Mouse (Mus musculus) kidney, postnatal 25 days (tissue): ENCODE measurements around the gene Cdkn1b.

Experiments
- DNase-seq, 2 experiments: peaks; one replicate each; pipeline ENCODE4 v3.0.0; 2021; ENCODE audit warnings: mixed read lengths in 2 of 2

The Cdkn1b gene

DNA sequence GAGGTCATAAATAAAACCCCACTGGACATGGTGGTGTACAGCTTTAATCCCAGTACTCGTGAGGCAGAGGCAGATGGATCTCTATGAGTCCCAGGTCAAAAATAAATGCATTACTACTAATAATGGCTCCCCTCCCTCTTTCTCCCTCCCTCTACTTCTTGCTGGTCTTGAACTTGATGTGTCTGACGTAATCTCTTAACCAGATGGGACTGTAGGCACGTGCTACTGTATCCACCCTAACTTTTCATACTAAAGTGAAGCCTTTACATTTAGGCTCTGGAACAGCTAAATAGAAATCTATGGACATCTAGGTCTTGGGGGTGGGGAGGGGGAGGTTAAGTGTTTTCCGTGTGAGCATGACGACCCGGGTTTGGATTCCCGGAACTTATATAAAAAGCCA, 10.2 kb downstream of the Cdkn1b start:
- DNase-seq = no peak

DNA sequence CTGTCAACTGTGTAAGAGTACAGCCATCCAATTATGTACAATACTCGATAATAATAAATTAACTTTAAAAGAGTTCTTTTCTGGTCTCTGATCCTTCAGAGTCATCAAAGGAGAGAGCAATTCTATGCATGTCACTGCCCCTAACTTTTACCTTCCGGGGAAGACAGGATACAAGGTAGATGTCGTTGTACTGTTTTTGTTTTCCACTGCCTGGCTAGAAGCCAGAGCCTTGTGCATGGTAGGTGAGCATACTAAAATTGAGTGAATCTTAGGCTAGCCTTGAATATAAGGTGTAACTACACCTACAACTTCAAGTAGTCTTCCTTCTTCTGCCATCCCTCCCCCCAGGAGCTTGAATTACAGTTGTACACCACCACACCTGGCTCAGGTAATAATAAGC, 10.9 kb downstream of the Cdkn1b start:
- DNase-seq = no peak

DNA sequence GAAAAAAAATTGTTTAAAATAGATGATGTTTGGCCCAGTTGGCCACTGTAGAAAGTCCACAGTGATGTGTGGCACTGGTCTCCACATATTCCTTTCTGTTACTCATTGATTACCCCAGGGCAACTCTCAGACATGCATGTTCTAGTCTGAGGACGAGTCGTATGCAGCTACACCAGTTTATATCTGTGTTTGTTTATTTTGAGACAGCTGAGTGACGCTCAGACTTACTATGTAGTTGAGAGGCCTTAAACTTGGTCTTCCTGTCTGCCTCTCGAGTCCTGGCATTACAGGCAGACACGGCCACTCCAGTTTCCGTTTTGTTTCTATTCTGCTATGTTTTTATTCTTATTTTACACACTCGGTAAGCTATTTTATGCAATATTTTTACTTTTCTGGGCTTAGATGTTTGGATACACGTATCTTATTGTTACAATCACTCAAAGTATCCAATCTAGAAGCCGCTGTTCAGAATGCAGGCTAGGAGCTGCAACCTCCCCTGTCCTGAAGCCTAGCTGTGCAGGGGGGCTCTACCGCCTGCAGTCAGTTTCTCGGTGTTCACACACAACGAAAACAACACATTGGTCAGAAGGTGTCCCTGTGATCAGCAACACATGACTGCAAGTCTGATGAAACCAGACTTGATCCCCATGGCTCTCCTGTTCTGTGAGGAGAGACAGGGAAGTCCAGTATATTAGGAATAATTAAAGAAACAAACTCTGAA, 12.4 kb downstream of the Cdkn1b start:
- no peak for DNase-seq

DNA sequence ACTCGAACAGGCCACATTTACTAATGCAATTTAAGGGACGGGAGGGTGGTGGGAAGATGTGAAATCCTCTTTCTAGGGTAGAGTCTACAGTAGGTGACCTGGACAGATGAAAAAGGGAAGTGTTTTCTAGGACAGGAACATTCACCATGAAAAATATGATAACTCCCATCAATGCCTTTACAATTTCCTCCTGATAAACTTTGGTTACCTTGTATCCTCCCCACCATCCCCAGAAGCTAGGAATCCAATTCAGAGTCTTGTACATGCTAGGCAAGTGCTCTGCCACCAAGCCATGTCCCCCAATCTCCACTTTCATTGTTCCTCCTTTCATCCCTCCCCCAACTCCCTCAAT, 13.0 kb downstream of the Cdkn1b start:
- DNase-seq = no peak

DNA sequence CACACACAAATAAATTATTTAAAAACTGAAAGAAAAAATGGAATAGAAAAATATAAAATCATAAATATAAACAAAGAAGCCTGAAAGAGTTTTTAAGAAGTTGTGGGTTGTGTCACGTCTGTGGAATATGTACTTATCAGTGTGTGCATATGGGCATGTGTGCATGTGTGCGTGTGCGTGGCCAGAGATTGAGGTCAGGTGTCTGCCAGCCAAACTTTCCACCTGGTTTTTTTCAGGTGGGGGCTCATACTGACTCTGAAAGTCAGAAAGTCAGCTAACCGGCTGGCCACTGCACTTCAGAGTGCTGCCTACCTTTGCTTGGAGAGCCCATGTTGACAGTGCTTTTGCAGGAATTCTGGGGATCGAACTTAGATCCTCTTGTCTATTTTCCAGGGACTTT, 14.1 kb downstream of the Cdkn1b start:
- peak in 1 of 2 experiments; percentile 2 for DNase-seq

DNA sequence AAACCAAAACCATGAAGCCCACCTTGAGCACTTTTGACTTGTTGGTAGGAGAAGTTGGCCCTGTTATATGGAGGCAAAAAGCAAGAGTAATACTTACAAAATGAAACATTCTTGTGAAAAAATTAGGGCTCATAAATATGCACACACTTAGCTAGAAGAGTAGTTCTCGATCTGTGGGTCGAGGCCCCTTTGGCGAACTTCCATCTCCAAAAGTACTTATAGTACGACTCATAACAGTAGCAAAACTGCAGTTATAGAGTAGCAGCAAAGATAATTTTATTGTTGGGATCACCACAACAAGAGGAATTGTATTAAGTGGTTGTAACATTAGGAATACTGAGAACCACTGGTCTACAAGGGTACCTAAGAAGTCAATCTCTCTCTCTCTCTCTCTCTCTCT, 19.6 kb downstream of the Cdkn1b start:
- DNase-seq = no peak

DNA sequence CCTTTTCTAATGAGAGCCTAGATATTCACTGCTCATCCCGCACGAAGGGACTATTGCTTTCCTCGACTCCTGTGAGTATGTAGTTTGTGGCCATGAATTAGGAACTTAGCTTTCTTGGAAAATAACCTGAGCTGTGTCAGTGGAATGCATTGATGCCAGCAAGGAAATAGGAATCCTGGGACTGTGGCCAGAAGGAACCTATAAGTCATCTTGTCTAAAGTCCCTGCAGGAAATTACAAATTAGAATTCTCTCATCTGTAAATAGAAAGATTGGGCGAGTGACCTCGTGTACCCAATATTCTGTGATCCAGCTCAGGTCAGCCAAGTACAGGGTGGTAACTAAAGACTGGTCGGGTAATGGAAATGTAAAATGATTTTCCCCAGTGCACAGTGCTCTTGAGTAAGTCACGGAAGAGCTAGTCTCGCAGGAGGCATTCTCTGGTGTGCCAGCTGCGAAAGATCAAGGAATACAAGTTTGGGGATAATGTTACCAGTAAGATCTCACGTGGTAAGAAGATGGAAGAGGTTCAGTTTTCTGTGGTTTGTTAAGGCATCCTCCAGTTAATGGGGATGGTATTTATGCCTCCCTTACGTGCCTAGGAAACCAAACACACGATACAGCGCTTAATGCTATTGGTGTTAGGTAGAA, 23.7 kb downstream of the Cdkn1b start:
- peak in 1 of 2 experiments; percentile 63 for DNase-seq

DNA sequence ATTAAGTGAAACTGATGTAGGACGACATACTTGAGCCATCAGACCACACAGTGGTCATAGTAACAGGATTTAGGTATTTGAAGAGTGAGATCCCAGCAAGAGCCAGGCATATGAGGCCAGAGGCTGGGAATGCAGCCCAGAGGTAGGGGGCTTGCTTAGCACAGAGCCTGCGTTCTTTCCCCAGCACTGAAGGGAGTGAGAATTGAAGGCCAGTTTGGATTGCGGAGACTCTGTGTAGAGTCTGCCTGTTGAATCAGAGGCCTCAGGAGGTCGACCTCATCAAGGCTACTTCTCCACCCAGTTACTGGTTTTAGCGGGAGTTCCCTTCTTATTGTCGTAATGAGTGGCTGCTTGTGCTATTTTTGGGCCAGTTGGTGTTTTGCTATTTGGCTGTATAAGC, 25.9 kb downstream of the Cdkn1b start:
- no peak for DNase-seq

DNA sequence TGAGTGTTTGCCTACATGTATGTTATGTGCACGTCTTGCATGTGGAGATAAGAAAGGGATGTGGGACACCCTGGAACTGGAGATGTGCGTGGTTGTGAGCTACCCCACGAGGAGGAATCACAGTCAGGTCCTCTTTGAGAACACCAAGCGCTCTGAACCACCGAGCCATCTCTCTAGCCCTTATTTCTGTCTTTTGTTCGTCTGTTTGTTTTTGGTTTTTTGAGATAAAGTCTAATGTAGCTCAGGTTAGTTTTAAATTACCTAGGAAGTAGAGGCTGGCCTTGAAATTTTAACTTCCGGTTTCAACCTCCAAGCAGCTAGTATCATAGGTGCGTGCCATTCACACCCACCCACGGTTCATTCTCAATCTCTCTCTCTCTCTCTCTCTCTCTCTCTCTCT, 26.7 kb downstream of the Cdkn1b start:
- no peak for DNase-seq

DNA sequence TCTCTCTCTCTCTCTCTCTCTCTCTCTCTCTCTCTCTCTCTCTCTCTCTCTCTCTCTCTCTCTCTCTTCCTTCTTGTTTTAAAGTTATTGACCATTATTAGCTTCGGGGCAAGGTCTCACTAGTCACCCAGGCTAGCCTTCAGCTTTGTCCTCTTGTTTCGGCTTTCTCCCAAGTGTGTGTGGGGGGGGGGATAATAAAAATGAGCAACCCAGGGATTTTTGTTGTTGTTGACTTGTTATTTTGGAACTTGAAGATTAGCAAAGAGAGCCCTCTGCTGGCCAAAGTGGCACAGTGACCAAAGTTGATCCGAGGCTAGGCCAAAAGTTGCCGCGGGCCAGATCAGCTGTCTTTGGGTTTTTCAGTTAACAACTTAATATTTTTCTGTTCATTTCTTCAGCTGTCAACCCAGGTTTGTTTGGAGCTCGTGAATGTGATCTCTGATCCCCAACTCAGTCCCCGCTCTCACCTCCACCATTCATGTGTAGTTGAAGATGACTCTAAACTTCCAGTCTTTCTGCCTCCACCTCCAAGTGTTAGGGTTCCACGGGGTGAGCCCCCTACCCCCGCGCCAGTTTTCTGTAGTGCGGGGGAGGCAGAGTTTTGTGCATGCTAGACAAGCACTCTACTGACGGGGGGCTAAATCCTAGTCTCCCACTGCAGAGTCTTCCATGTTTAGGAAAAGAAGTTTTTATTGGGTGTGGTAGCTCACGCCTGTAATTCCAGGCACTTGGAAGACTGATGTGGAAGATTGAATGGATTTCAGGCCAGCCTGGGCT, 27.3 kb downstream of the Cdkn1b start:
- peak; percentile 82 to 87 for DNase-seq

DNA sequence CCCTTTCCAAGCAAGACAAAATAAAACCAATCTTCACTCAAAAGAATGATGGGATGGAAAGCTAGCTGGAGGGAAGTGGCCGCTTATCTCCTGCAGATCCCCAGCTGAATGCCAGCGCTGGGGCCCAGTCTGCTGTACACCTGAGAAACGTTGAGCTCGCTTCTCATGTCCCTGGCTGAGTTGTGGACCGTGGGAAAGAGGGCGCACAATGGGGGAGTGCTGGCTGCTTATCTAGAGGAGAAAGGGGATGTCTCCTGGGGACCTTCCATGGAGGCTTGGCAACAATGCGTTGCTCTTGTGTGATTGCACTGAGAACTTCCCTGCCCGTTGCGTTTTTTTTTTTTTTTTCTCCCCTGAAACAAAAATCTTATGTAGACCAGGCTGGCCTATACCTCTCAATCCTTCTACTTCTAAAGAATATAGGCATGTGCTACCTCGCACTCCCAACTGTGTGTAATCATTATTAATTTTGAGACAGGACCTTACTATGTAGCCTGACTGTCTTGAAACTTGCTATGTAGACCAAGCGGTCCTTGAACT, 28.4 kb downstream of the Cdkn1b start:
- DNase-seq = no peak

DNA sequence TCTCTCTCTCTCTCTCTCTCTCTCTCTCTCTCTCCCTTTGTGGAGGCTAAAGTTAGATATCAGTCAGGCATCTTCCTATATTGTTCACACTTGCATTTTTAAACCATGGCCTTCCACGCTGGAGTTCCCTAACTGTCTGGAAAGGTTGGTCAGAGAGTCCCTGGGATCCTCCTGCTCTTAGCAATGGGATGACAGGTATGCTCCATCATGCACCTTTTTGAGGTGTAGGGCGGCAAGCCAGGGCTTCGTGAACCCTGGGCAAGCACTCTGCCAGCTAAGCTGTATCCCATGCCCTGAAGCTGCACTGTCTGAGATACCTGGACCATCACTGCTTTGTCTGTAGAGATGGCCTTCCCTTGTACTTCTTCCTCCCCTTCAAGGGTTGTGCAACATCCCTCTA, 29.0 kb downstream of the Cdkn1b start:
- no peak for DNase-seq

DNA sequence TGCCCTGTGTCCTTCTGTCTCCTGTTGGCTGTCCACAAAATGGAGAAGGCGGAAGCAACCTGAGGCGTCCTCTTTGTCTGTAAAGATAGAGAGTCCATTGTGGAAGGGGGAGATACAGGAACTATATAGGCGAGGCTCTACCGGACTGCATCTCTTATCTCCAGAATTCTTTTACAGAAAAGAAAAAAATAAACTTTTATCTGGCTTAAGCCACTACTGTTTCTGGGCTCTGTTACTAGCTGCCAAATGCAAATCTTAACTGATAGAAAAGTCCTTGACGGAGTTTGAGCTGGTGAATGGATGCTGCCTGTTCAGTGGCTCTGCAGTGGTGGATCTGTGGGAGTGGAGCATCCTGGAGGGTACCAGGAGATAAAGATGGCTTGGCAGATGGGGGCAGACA, 31.2 kb downstream of the Cdkn1b start:
- no peak for DNase-seq

DNA sequence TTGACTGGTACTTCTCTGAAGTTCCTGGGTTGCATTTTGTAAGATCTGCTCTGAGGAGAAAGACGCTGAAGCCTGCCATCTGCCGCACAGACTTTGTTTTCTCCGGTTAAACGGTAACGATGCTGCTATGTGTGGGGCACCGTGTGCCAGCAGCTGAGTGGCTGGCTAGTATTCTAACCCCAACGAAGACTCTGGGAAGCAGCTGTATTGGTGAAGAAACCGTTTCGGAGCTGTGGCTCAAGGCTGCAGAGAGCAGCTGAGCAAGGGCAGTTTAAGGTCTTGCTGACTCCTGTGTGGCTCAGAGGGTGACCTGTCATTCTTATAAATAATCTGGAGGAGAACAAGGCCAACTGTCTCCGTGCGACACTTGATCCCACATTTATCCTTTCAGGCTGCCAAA, 33.8 kb downstream of the Cdkn1b start:
- DNase-seq = peak; percentile 65 to 85

DNA sequence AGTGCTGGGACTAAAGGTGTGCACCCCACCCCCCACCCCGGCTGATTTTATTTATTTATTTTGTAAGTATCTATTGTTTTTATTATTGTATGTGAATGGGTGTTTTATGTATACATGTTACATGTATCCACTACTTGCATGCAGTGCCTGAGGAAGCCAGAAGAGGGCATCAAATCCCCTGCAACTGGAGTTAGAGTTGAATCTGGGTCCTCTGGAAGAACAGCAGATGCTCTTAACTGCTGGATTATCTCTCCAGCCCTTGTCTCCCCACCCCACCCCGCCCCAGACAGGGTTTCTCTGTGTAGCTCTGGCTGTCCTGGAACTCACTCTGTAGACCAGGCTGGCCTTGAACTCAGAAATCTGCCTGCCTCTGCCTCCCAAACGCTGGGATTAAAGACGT, 36.2 kb downstream of the Cdkn1b start:
- DNase-seq = peak in 1 of 2 experiments; percentile 40

DNA sequence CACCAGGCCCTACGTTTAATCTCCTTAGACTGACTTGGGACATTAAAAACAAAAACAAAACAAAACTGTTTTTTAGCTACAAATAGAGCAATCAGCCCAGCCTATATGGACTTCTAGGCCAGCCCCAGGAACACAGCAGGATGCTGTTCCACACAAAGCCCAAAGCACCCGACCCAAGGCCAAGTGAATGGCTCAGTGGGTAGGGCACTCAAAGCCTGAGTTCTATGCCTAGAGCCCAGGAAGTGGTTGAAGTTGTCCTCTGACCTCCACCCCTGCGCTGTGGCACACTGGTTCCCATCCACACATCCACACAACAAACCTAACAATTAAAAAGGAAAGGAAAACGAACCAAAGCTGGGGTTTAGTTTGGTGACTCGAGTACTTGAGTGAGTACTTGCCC, 41.1 kb downstream of the Cdkn1b start:
- no peak for DNase-seq

DNA sequence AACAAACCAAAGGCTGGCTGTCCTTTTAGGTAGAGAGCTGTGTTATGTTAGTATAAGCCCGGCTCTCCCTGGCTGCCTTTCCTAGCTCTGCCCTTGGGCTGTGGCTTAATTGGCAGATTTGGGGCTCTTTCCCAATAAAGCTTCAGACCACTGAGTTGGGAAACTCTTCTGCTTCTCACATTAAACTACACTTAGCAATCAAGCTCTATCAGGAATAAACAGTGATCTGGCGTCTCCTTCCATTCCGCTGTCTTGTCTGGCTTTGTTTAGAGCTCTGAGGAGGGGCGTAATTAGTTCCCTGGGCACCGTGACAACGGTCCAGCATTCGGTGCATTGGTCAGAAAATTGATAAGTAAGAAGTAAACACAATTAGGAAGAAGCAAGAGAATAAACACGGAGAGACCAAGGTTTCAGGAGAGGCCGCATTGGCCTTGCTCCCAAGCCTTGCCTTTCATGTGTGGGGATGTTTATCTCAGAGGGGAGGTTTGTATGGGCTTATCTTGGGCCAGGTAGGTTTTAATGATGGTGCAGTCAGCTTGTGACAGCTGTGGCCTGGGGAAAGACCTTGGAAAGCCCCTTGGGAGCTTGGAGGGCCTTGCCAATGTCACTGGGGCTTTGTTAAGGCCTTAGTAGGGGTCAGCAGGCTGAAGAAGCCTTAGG, 41.8 kb downstream of the Cdkn1b start:
- no peak for DNase-seq

DNA sequence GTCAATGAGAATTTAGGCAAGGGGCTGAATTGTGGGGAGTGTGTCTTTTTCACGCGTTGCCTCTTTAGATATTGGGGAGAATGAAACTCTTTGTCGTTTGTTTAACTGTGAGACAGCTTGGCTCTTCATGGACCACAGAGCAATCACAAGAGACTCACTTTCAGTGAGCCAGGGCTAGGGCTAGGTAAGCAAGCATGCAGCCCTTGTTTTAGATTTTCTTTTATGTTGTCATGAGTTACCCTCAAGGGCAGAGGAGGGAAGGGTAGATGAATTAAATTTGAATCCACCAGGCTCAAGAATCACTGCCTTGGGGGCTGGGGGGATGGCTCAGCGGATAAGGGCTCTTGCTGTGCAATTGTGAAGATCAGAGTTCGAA, 42.3 kb downstream of the Cdkn1b start:
- no peak for DNase-seq

DNA sequence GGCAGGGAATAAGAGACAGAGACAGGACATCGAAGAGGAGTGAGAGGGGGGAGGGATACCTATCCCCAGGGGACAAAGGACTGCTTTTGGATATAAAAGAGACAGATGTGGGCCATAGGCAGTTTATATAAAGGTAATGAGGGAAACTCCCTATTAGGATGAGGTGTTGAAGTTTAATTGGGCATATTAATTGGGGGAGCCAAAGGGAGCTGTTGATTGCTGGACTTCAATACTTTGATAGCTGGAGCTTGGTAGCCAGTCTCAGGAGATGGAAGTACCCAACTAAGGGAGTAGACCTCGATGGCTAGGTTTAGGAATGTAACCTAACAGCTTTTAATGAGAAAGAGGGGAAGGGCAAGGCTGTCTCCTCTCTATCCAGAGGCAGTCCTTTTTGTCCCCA, 43.7 kb downstream of the Cdkn1b start:
- no peak for DNase-seq

DNA sequence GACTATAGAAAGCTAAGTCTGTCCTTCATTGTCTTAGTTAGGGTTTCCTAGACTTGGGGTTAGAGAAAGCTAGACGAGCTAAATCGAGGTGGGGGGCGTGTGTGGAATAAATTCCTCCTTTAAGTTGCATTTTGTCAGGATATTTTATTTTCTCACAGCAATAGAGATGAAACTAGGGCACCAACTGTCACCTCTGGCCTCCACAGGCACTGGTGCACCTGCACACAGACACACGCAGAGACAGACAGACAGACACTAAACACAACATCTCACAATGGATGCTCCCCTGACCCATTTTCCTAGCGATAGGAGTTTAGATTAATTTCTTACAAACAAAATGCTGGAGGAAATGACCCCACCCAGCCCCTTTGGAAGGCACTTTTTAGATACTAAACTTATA, 46.5 kb downstream of the Cdkn1b start:
- DNase-seq = no peak

DNA sequence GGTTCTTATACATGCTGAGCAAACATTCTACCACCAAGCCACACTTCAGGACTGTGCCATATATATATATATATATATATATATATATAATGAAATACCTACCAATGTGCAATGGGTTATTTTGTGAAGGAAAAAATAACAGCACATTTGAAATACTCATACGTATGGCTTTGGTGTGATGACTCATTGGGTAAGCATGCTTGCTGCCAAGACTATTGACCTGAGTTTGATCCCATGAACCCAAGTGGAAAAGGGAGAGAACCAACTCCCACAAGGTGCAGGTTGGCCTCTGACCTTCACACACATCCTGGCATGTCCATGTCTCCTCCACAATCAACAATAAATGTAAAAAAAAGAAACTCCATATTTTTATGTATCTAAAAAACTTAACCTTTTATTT, 48.1 kb downstream of the Cdkn1b start:
- no peak for DNase-seq

DNA sequence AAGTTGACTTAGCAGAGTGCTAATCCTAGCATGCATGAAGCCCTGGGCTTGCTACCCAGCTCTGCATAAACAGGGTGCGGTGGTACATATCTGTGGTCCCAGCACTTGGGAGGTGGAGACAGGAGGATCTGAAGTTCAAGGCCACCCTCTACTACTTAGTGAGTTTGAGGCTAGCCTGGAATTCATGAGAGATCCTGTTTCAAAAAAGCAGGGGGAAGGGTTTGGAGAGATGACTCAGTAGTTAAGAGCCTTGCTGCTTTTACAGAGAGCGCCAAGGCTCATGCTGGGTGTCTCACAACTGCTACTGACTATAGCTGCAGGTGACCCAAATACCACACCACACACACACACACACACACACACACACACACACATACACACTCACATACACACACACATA, 49.3 kb downstream of the Cdkn1b start:
- DNase-seq = no peak

DNA sequence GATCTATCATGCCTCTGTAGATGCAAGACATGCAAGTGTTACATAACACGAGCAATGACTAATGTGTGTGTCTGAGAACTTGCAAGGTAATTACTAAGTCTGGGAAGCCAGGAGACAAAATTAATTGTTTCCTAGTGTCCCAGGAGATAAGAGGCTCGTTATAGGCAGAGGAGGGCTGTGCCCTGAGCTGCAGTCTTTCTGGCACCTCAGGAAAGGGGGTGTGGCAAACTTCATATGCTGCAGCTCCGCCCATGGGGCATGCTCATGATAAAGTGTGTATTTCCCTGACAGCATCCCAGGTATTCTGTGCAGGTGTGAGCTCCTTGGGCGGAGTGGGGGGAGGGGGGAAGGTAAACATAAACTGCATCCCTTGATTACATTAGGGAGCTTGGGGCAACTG, 51.9 kb downstream of the Cdkn1b start:
- no peak for DNase-seq
